Mouse (Mus musculus): ENCODE results near the gene Gm10490. TPM values are rescaled to one million over a fixed set of nuclear protein-coding genes. Genes with fewer than 3 reads are reported as not detected.

The Gm10490 gene
- polyA plus RNA-seq, 1 experiment from 2014 or later = not detected

GRCm38 (mm10) chrX:7869826-7870225 is 39.5 kb upstream of the Gm10490 start:
- H3K36me3 ChIP-seq (ENCODE audit: insufficient read depth, low read length) = 0 out of 2 replicates have a peak, but pooled peaks cover 5% of the 10 kb centered on the region
- 54% methylated on average over 3 of the region's 3 CpGs for WGBS

GRCm38 (mm10) chrX:7878007-7878419 is 31.3 kb upstream of the Gm10490 start, which contains the start of gene Pim2:
Gene Pim2 (plus strand): TSS chrX:7878262.
- 0 out of 2 replicates have a peak, but pooled peaks cover 5% of the 10 kb centered on the region for H3K36me3 ChIP-seq (ENCODE audit: insufficient read depth, low read length)
- H3K9ac ChIP-seq (ENCODE audit: low read depth, low read length) = peak within 1 kb of the TSS; percentile 42; the same call in 1 of the 2 replicates
- H3K27ac ChIP-seq = no peak within 1 kb of the TSS
- H3K4me3 ChIP-seq (replicated peaks; ENCODE audit: low read depth, low read length) = peak within 1 kb of the TSS; percentile 45
- 32% methylated on average over 27 of the region's 38 CpGs for WGBS
- peak within 1 kb of the TSS; percentile 84 for H3K4me2 ChIP-seq (ENCODE audit: low read length)
- H3K4me1 ChIP-seq (replicated peaks; ENCODE audit: insufficient read depth, low read length) = no peaks in the 10 kb centered on the region
- H3K9me3 ChIP-seq (replicated peaks; ENCODE audit: low read length) = no peaks in the 10 kb centered on the region
- DNase-seq (ENCODE audit: low spot score) (peak; percentile 80), ATAC-seq (replicated peaks; ENCODE audit: low FRiP score, low read depth) (peak; percentile 92)
- no peak for TF ChIP-seq CTCF (IDR thresholded peaks at IDR 0.05; ENCODE audit: low read depth)
- H3K27me3 ChIP-seq (ENCODE audit: insufficient read depth, low read length) = no peaks in the 10 kb centered on the region

More at GRCm38 (mm10) chrX:7869826-7870225, 39.5 kb upstream of the Gm10490 start:
- H3K27me3 ChIP-seq (ENCODE audit: insufficient read depth, low read length) = no peaks in the 10 kb centered on the region
- DNase-seq (ENCODE audit: low spot score) (no peak), ATAC-seq (replicated peaks; ENCODE audit: low FRiP score, low read depth) (no peak)
- H3K4me1 ChIP-seq (replicated peaks; ENCODE audit: insufficient read depth, low read length) = no peaks in the 10 kb centered on the region
- no peaks in the 10 kb centered on the region for H3K9me3 ChIP-seq (replicated peaks; ENCODE audit: low read length)
- H3K27ac ChIP-seq = no peak overlapping the region
- H3K9ac ChIP-seq (ENCODE audit: low read depth, low read length) = no peak overlapping the region
- H3K4me2 ChIP-seq (ENCODE audit: low read length) = no peak overlapping the region
- TF ChIP-seq CTCF (IDR thresholded peaks at IDR 0.05; ENCODE audit: low read depth) = no peak
- no peak overlapping the region for H3K4me3 ChIP-seq (replicated peaks; ENCODE audit: low read depth, low read length)

- no peak; the same call in 1 of the 2 replicates for ATAC-seq (replicated peaks; ENCODE audit: low FRiP score, low read depth)
- WGBS = 22% methylated on average over 21 of the region's 21 CpGs
Observed at GRCm38 (mm10) chrX:7878495-7878894, 30.8 kb upstream of the Gm10490 start.

GRCm38 (mm10) chrX:7879819-7880218 is 29.5 kb upstream of the Gm10490 start:
- no peaks in the 10 kb centered on the region for H3K4me1 ChIP-seq (replicated peaks; ENCODE audit: insufficient read depth, low read length)
- peak overlapping the region; percentile 84 for H3K4me2 ChIP-seq (ENCODE audit: low read length)
- H3K9me3 ChIP-seq (replicated peaks; ENCODE audit: low read length) = no peaks in the 10 kb centered on the region
- no peak overlapping the region for H3K27ac ChIP-seq
- no peaks in the 10 kb centered on the region for H3K27me3 ChIP-seq (ENCODE audit: insufficient read depth, low read length)
- no peak overlapping the region for H3K9ac ChIP-seq (ENCODE audit: low read depth, low read length)
- H3K4me3 ChIP-seq (replicated peaks; ENCODE audit: low read depth, low read length) = no peak overlapping the region
- TF ChIP-seq CTCF (IDR thresholded peaks at IDR 0.05; ENCODE audit: low read depth) = peak; percentile 64
- H3K36me3 ChIP-seq (ENCODE audit: insufficient read depth, low read length) = no peaks in the 10 kb centered on the region
- WGBS = 25% methylated on average over 11 of the region's 11 CpGs
- DNase-seq (ENCODE audit: low spot score) (peak; percentile 80), ATAC-seq (replicated peaks; ENCODE audit: low FRiP score, low read depth) (peak; percentile 27; the same call in 1 of the 2 replicates)

More at GRCm38 (mm10) chrX:7878495-7878894, 30.8 kb upstream of the Gm10490 start:
- Histone ChIP-seq H3K9me3 (replicated peaks; ENCODE audit: low read length) (no peaks in the 10 kb centered on the region), H3K4me2 (ENCODE audit: low read length) (peak overlapping the region; percentile 84), H3K27me3 (ENCODE audit: insufficient read depth, low read length) (no peaks in the 10 kb centered on the region), H3K4me3 (replicated peaks; ENCODE audit: low read depth, low read length) (peak overlapping the region; percentile 45), H3K27ac (no peak overlapping the region), H3K4me1 (replicated peaks; ENCODE audit: insufficient read depth, low read length) (no peaks in the 10 kb centered on the region), H3K9ac (ENCODE audit: low read depth, low read length) (peak overlapping the region; percentile 42; the same call in 1 of the 2 replicates), H3K36me3 (ENCODE audit: insufficient read depth, low read length) (0 out of 2 replicates have a peak, but pooled peaks cover 5% of the 10 kb centered on the region)
- TF ChIP-seq CTCF (IDR thresholded peaks at IDR 0.05; ENCODE audit: low read depth) = no peak
- no peak for DNase-seq (ENCODE audit: low spot score)

GRCm38 (mm10) chrX:7883841-7884567 is 25.3 kb upstream of the Gm10490 start, which contains the start of gene Slc35a2:
Gene Slc35a2 (plus strand): TSS chrX:7884028.
- Histone ChIP-seq H3K4me3 (replicated peaks; ENCODE audit: low read depth, low read length) (peak within 1 kb of the TSS; percentile 50), H3K4me1 (replicated peaks; ENCODE audit: insufficient read depth, low read length) (no peaks in the 10 kb centered on the region), H3K27ac (peak within 1 kb of the TSS; percentile 80), H3K36me3 (ENCODE audit: insufficient read depth, low read length) (no peaks in the 10 kb centered on the region), H3K27me3 (ENCODE audit: insufficient read depth, low read length) (no peaks in the 10 kb centered on the region), H3K4me2 (ENCODE audit: low read length) (peak within 1 kb of the TSS; percentile 60), H3K9ac (ENCODE audit: low read depth, low read length) (peak within 1 kb of the TSS; percentile 42; the same call in 1 of the 2 replicates), H3K9me3 (replicated peaks; ENCODE audit: low read length) (no peaks in the 10 kb centered on the region)
- 26% methylated on average over 49 of the region's 49 CpGs for WGBS
- DNase-seq (ENCODE audit: low spot score) = peak; percentile 92
- peak; percentile 94 for ATAC-seq (replicated peaks; ENCODE audit: low FRiP score, low read depth)
- TF ChIP-seq CTCF (IDR thresholded peaks at IDR 0.05; ENCODE audit: low read depth) = peak; percentile 53

- no peak for TF ChIP-seq CTCF (IDR thresholded peaks at IDR 0.05; ENCODE audit: low read depth)
- DNase-seq (ENCODE audit: low spot score) (no peak), ATAC-seq (replicated peaks; ENCODE audit: low FRiP score, low read depth) (no peak)
- Histone ChIP-seq H3K4me3 (replicated peaks; ENCODE audit: low read depth, low read length) (peak overlapping the region; percentile 53), H3K9ac (ENCODE audit: low read depth, low read length) (peak overlapping the region; percentile 51; the same call in 1 of the 2 replicates), H3K27ac (no peak overlapping the region), H3K4me2 (ENCODE audit: low read length) (peak overlapping the region; percentile 55), H3K36me3 (ENCODE audit: insufficient read depth, low read length) (no peaks in the 10 kb centered on the region), H3K27me3 (ENCODE audit: insufficient read depth, low read length) (no peaks in the 10 kb centered on the region), H3K4me1 (replicated peaks; ENCODE audit: insufficient read depth, low read length) (no peaks in the 10 kb centered on the region), H3K9me3 (replicated peaks; ENCODE audit: low read length) (no peaks in the 10 kb centered on the region)
- 37% methylated on average over 12 of the region's 13 CpGs for WGBS
Observed at GRCm38 (mm10) chrX:7898211-7898610, 11.1 kb upstream of the Gm10490 start.
